ENCODE assay signal across 8 mouse cellular contexts in genomic region chr5:77114817-77115731, GRCm38 (mm10). TPM values are rescaled to one million over a fixed set of nuclear protein-coding genes. Genes with fewer than 3 reads are reported as not detected.
A peak's percentile ranks its signal among the peaks of the same experiment; 100 is the strongest.
DNase-seq lines count a peak whose midpoint lies in the region; ATAC-seq and TF ChIP-seq lines count a peak whose summit lies in the region.

Gene Hopx, minus strand, starts transcription at chr5:77115121.

- peaks cover 0 to 7% of the 10 kb centered on the region in 2 experiments; a peak in 1 of 4 replicates for H3K4me1 ChIP-seq in CH12.LX (ENCODE audit: control insufficient read depth in 1 of 2, insufficient read depth in 2 of 2)
- H3K4me1 ChIP-seq in lung, embryonic 15.5 days = peaks cover 33% of the 10 kb centered on the region

- no peaks in the 10 kb centered on the region for H3K27me3 ChIP-seq in CH12.LX (replicated peaks)
- H3K27me3 ChIP-seq in lung, embryonic 15.5 days = no peaks in the 10 kb centered on the region

- dilution Hi-C loops in CH12.LX (cut with MboI; ENCODE audit: extremely low pct_ligation_motif_present, extremely low pct_unique_long_range_greater_than_20kb, low sequenced_read_pairs) = no loop called here

- 21% methylated on average over 33 of the region's 33 CpGs for WGBS in lung, embryonic 15.5 days

- no peaks in the 10 kb centered on the region for H3K9me3 ChIP-seq in CH12.LX (replicated peaks; ENCODE audit: low read length)
- H3K9me3 ChIP-seq in lung, embryonic 15.5 days = no peaks in the 10 kb centered on the region

- H3K79me2 ChIP-seq in CH12.LX (replicated peaks; ENCODE audit: control insufficient read depth, extremely low read depth, insufficient read depth, poor library complexity, severe bottlenecking) = no peaks in the 10 kb centered on the region

- H3K27ac ChIP-seq in CH12.LX (ENCODE audit: insufficient read depth, low read depth) = no peak within 1 kb of the TSS
- peak within 1 kb of the TSS; percentile 69 for H3K27ac ChIP-seq in lung, embryonic 15.5 days

- no peak within 1 kb of the TSS for H3K9ac ChIP-seq in CH12.LX (ENCODE audit: insufficient read depth, low read depth)
- H3K9ac ChIP-seq in lung, embryonic 15.5 days = no peak within 1 kb of the TSS

- no peak within 1 kb of the TSS for H3K4me3 ChIP-seq in CH12.LX (replicated peaks in 1 of 3; ENCODE audit: low read depth in 2 of 3, low read length in 2 of 3, poor library complexity in 1 of 3)
- H3K4me3 ChIP-seq in lung, embryonic 15.5 days = no peak within 1 kb of the TSS

- no peak within 1 kb of the TSS for H3K4me2 ChIP-seq in CH12.LX (ENCODE audit: insufficient read depth, low read depth, poor library complexity, severe bottlenecking)
- H3K4me2 ChIP-seq in lung, embryonic 15.5 days = peak within 1 kb of the TSS; percentile 44

- DNase-seq in CH12.LX (ENCODE audit: extremely low read depth) = no peak
- peak in 1 of 2 experiments; percentile 58 for DNase-seq in frontal cortex, adult 2 months (ENCODE audit: extremely low spot score in 1 of 2, low spot score in 1 of 2)
- DNase-seq in heart, postnatal 14 days = peak; percentile 87
- peak; percentile 90 for DNase-seq in kidney, postnatal 14 days
- peak; percentile 16 for DNase-seq in right cerebral cortex, postnatal 25 days
- no peak for DNase-seq in spleen, postnatal 36 days (ENCODE audit: low spot score in 2 of 2)

- TF ChIP-seq RAD21 in CH12.LX (IDR thresholded peaks at IDR 0.05; ENCODE audit: low read depth, low read length) = no peak

- no peak for TF ChIP-seq CTCF in CH12.LX (conservative IDR thresholded peaks at IDR 0.05 in 1 of 2, IDR thresholded peaks at IDR 0.05 in 1 of 2; ENCODE audit: low read depth in 2 of 2, low read length in 2 of 2)

- in situ Hi-C loops in CH12.LX (cut with MboI; ENCODE audit: low pct_ligation_motif_present, low pct_unique_long_range_greater_than_20kb, low sequenced_read_pairs) = no loop called here

- TF ChIP-seq POLR2A in CH12.LX (IDR thresholded peaks at IDR 0.05; ENCODE audit: low read depth, low read length) = no peak

- no peaks in the 10 kb centered on the region for H3K36me3 ChIP-seq in CH12.LX (replicated peaks in 1 of 2; ENCODE audit: control insufficient read depth in 1 of 2, insufficient read depth in 1 of 2, low read length in 1 of 2)
- H3K36me3 ChIP-seq in lung, embryonic 15.5 days = no peaks in the 10 kb centered on the region

- intact Hi-C loops in heart, postnatal 14 days (cut with DNase I) = no loop called here

- no peak for TF ChIP-seq EP300 in CH12.LX (IDR thresholded peaks at IDR 0.05; ENCODE audit: low read length)

- peak; percentile 46; the same call in 1 of the 2 replicates for ATAC-seq in cerebellum, adult (ENCODE audit: insufficient number of reproducible peaks, low FRiP score, low TSS enrichment)
- peak; percentile 82 for ATAC-seq in lung, embryonic 15.5 days (ENCODE audit: borderline replicate concordance, extremely low read depth, low FRiP score, low TSS enrichment)

TF ChIP-seq in CH12.LX, 34 proteins besides CTCF, POLR2A, EP300 and RAD21:
- TF ChIP-seq SMC3 (IDR thresholded peaks at IDR 0.05; ENCODE audit: low read depth, low read length) (no peak), MAZ (IDR thresholded peaks at IDR 0.05; ENCODE audit: low read depth, low read length) (no peak), KAT2A (IDR thresholded peaks at IDR 0.05; ENCODE audit: insufficient replicate concordance, low read length) (no peak), ZKSCAN1 (IDR thresholded peaks at IDR 0.05; ENCODE audit: borderline replicate concordance, low read depth, low read length) (no peak), UBTF (IDR thresholded peaks at IDR 0.05; ENCODE audit: low read depth, low read length) (no peak), JUN (IDR thresholded peaks at IDR 0.05; ENCODE audit: insufficient read depth, low read depth, low read length) (no peak), PAX5 (IDR thresholded peaks at IDR 0.05; ENCODE audit: low read length) (no peak), NRF1 (IDR thresholded peaks at IDR 0.05; ENCODE audit: low read depth, low read length) (no peak), ELF1 (IDR thresholded peaks at IDR 0.05; ENCODE audit: low read depth, low read length) (no peak), BHLHE40 (IDR thresholded peaks at IDR 0.05; ENCODE audit: low read depth, low read length) (no peak), MAX (IDR thresholded peaks at IDR 0.05; ENCODE audit: low read length) (no peak), TCF12 (IDR thresholded peaks at IDR 0.05; ENCODE audit: low read depth, low read length) (no peak), MEF2A (IDR thresholded peaks at IDR 0.05; ENCODE audit: borderline replicate concordance, low read depth, low read length) (no peak), JUND (conservative IDR thresholded peaks at IDR 0.05; ENCODE audit: low read depth, low read length) (no peak)

RNA-seq across cellular contexts. Expression of gene Hopx, which starts in this region (rescaled TPM):
- total RNA-seq in CH12.LX (2012; rRNA removed) (22.2 and 26.4 TPM in 2 replicates), CH12.LX (2014; rRNA removed) (19.6 and 20.0 TPM in 2 replicates)
- 15.1 and 17.6 TPM in 2 replicates for polyA plus RNA-seq in CH12.LX (2012; ENCODE audit: insufficient read length, low read depth)
- polyA plus RNA-seq in frontal cortex, adult 2 months (2012; rRNA removed) = 75.1 and 105 TPM in 2 replicates
- total RNA-seq in heart, postnatal 14 days (2021) = 100 to 1,000 TPM; 496 to 513 TPM
- 6.4 and 7.9 TPM in 2 replicates for polyA plus RNA-seq in lung, embryonic 15.5 days (2015; fragmentation: Nextera tagmentation; extraction: Ambion mirVana)

Comparison
In these comparisons a context has a peak if more than half of its experiments do, and no peak if none do; other contexts are left out.
1. RNA of gene Hopx (total RNA-seq): 496 to 513 TPM in heart, postnatal 14 days; 19.6 to 26.4 TPM in CH12.LX; every median in the first group is over 10 times any median in the second.
2. DNase-seq: peak in heart, postnatal 14 days (2 of 2), kidney, postnatal 14 days (single experiment) and right cerebral cortex, postnatal 25 days (single experiment); none in CH12.LX (single experiment) and spleen, postnatal 36 days (0 of 2).